Mouse (Mus musculus) heart, embryonic 16.5 days (tissue): Measurements from ENCODE around the gene Tysnd1. TPM values are rescaled to one million over a fixed set of nuclear protein-coding genes. Genes with fewer than 3 reads are reported as not detected.

Source experiments
- ATAC-seq: fragments of 200-750 bp; cut with Nextera tagmentation; replicated peaks from 2 replicates; pipeline ENCODE4 v1.8.0; 2017; ENCODE audit warnings: moderate number of reproducible peaks; ENCODE audit not compliant: insufficient read depth, low FRiP score; ENCODE audit errors: extremely low read depth
- H3K27ac ChIP-seq: fragments of 300-500 bp; sonication (generic); 2 replicates; pipeline ENCODE4 v1.5.1; 2014; ENCODE audit warnings: mild to moderate bottlenecking, low read length, control low read depth, moderate library complexity
- H3K27me3 ChIP-seq: fragments of 300-500 bp; sonication (generic); 2 replicates; pipeline ENCODE4 v1.6.1; 2014; ENCODE audit warnings: low read length, mixed read lengths; ENCODE audit not compliant: control insufficient read depth, insufficient read depth
- H3K36me3 ChIP-seq: fragments of 300-500 bp; sonication (generic); 2 replicates; pipeline ENCODE4 v1.6.1; 2014; ENCODE audit not compliant: control insufficient read depth, insufficient read depth
- H3K4me1 ChIP-seq: fragments of 300-500 bp; sonication (generic); 2 replicates; pipeline ENCODE4 v1.6.1; 2014; ENCODE audit warnings: low read length, mixed read lengths; ENCODE audit not compliant: control insufficient read depth, insufficient read depth
- H3K4me2 ChIP-seq: fragments of 300-500 bp; sonication (generic); 2 replicates; pipeline ENCODE4 v1.6.1; 2014; ENCODE audit warnings: low read depth, mild to moderate bottlenecking, control low read depth, low read length
- H3K4me3 ChIP-seq: fragments of 300-500 bp; sonication (generic); 2 replicates; pipeline ENCODE4 v1.5.1; 2014; ENCODE audit warnings: mild to moderate bottlenecking, control low read depth, low read length
- H3K9ac ChIP-seq: fragments of 300-500 bp; sonication (generic); 2 replicates; pipeline ENCODE4 v1.6.1; 2014; ENCODE audit warnings: low read length, control low read depth
- H3K9me3 ChIP-seq: fragments of 300-500 bp; sonication (generic); replicated peaks from 2 replicates; pipeline ENCODE4 v1.6.1; 2016; ENCODE audit warnings: low read length; ENCODE audit not compliant: control insufficient read depth
- WGBS: fragments of 180-500 bp; shearing (Covaris S2); extraction: QIAGEN DNeasy Blood & Tissue Kit; methylation state at CpG from one replicate; pipeline ENCODE4 v1.1.7; 2014; 5-methylcytosine and 5-hydroxymethylcytosine counted together
- polyA plus RNA-seq: library from polyadenylated mRNA; unstranded; fragments of >200 nt; fragmentation: Nextera tagmentation; extraction: Ambion mirVana; gene quantifications from 2 replicates; pipeline ENCODE4 v1.2.1, GENCODE M21; 2015

Gene Tysnd1
- polyA plus RNA-seq, 1 experiment from 2014 or later = 20.9 TPM

DNA sequence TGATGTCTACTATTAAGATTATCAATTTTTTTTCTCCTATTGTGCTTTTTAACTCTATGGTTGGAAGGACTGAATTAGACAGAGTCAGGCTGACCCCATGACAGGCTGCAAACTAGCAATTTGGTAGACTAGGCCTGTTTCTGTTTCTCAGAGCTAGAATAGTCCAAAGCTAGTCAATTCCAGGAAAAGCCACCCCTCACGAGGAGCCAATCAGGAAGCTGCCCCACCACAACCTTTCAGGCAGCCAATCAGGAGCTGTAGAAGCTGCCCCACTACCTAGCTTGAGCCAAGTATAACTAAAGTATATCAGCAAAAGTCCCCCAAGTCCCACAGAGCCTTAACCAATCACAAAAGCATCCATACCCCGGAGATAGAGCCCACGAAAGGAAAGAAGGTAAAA, 19.4 kb upstream of the Tysnd1 start:
- 72% methylated on average over 3 of the region's 3 CpGs for WGBS
- H3K27me3 ChIP-seq = no peaks in the 10 kb centered on the region
- H3K27ac ChIP-seq = no peak overlapping the region

DNA sequence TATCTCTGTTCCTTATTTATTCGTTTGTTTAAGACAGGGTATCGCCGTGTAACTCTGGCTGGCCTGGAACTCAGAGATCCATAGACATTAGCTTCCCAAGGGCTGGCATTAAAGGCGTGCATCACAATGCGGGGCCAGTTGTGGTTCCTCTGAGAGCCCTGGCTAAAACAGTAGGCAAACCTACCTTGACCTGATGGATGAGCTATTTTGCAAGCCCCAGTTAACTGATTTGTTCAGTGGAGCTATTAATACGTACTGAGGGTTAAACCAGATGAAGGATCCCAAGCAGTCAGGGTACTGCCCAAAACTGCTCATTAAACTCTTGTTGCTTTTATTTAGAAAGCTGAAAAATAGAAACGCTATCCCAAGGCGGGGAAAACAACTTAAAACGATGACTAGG, 15.8 kb upstream of the Tysnd1 start:
- H3K4me2 ChIP-seq = peak overlapping the region; percentile 87
- H3K4me1 ChIP-seq = peaks cover 10% of the 10 kb centered on the region
- 0 out of 2 replicates have a peak, but pooled peaks cover 5% of the 10 kb centered on the region for H3K36me3 ChIP-seq
- H3K9ac ChIP-seq = peak overlapping the region; percentile 83
- H3K27ac ChIP-seq = peak overlapping the region; percentile 90
- peak overlapping the region; percentile 99 for H3K4me3 ChIP-seq
- no peaks in the 10 kb centered on the region for H3K9me3 ChIP-seq
- no peaks in the 10 kb centered on the region for H3K27me3 ChIP-seq
- 0 out of 2 replicates have a peak, but pooled peaks have one; percentile 1 for ATAC-seq
- 33% methylated on average over 9 of the region's 9 CpGs for WGBS

More for the DNA sequence above, 19.4 kb upstream of the Tysnd1 start:
- no peak for ATAC-seq
- Histone ChIP-seq H3K4me1 (peaks cover 3% of the 10 kb centered on the region; the same call in 1 of the 2 replicates), H3K4me2 (no peak overlapping the region), H3K9me3 (no peaks in the 10 kb centered on the region), H3K4me3 (no peak overlapping the region), H3K36me3 (peaks cover 16% of the 10 kb centered on the region), H3K9ac (no peak overlapping the region)

DNA sequence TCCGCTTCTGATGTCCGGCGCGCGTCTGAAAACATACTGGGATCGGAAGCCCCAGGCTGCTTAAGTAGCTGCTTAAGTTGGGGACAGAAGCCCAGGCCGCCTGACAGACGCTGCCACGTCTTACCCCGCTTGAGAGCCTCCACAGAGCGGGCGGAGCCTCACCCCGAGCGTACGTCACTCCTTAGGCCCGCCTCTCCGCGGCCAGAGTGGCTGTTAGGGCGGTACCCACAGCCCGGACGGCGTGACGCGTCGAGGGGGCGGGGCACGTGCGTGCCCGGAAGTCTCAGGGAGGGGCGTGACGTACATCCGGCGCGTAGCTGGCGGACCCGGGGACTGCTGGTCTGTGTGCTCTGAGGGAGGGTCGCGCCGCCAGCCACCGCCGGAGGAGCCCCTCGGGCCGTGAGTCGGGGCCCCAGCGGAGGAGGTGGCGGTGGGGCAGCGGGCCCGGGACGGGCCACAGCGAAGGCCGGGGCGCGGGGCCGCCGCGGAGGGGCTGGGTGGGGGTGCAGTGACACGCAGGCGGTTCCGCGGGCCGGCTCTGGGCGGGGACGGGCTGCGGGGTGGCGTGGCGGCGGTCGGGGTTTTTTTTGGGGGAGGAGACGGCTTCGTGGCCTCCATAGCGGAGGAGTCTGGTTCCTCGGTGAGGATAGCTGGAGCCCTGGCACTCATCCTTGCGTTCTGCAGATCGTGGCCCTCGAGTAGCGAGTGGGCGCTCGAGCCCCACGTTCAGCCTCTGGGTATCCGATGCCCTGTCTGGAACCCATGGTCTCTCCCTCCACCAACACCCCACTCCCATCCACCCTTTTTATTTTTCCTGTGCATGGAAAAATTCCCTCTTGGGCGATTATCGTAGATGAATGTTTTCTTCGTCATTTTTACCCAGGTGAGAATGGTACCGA, 15.1 kb upstream of the Tysnd1 start, which contains the start of gene Sar1a:
Gene Sar1a (plus strand): TSS at position 285 of the 899 bp plus-strand sequence.
- H3K27me3 ChIP-seq = no peaks in the 10 kb centered on the region
- H3K4me2 ChIP-seq = peak within 1 kb of the TSS; percentile 87
- H3K9ac ChIP-seq = peak within 1 kb of the TSS; percentile 98
- peak; percentile 100 for ATAC-seq
- H3K4me1 ChIP-seq = peaks cover 10% of the 10 kb centered on the region
- H3K36me3 ChIP-seq = peaks cover 6% of the 10 kb centered on the region; the same call in 1 of the 2 replicates
- H3K9me3 ChIP-seq = no peaks in the 10 kb centered on the region
- H3K4me3 ChIP-seq = peak within 1 kb of the TSS; percentile 99
- H3K27ac ChIP-seq = peak within 1 kb of the TSS; percentile 90
- WGBS = under 1% methylated on average over 78 of the region's 84 CpGs

DNA sequence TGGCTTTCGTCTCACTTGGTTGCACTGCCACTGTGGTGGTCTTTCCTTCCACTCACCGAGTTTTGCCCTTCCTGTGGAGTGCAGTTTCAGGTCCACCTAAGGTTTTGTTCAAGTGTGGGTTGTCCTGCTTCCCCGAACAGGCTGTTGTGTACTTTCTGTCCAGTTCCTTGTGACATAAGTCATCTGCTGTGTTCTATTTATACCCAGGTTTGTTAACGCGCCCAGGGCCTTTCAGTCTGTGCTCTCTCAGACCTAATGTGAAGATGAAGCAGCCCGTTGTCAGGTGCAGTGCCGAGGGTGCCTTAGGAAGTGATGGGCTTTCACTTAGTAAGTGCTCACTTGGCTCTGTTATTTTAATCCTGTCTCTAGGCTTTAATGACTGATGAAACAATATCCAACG, 5.9 kb upstream of the Tysnd1 start:
- Histone ChIP-seq H3K9ac (no peak overlapping the region), H3K4me2 (no peak overlapping the region), H3K4me3 (no peak overlapping the region), H3K9me3 (no peaks in the 10 kb centered on the region), H3K27me3 (no peaks in the 10 kb centered on the region), H3K27ac (no peak overlapping the region), H3K4me1 (no peaks in the 10 kb centered on the region), H3K36me3 (peaks cover 73% of the 10 kb centered on the region)
- no peak for ATAC-seq
- WGBS = 67% methylated on average over 8 of the region's 8 CpGs

DNA sequence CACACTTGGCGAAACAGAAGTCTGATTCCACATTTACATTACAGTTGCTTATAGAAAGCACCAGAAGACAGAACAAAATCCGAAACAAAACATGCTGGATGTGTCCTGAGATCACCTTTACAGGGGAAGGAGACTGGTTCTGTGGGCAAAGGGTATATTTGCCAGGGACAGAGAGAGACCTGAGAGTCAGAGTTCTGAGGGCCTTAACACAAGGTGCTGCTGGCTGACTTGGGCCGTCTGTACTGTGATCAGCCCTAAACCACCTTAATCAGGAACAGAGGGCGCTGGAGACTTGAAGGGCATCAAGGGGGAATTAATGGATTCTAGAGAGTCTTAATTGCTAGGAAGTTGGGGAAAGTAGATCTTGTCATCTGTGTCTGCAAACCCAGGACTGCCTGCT, 1.8 kb upstream of the Tysnd1 start:
- Histone ChIP-seq H3K36me3 (peaks cover 41% of the 10 kb centered on the region), H3K9ac (no peak overlapping the region), H3K4me3 (no peak overlapping the region), H3K4me1 (peaks cover 10% of the 10 kb centered on the region), H3K9me3 (no peaks in the 10 kb centered on the region), H3K4me2 (no peak overlapping the region), H3K27me3 (no peaks in the 10 kb centered on the region), H3K27ac (no peak overlapping the region)
- ATAC-seq = no peak
- 81% methylated on average over 4 of the region's 4 CpGs for WGBS

DNA sequence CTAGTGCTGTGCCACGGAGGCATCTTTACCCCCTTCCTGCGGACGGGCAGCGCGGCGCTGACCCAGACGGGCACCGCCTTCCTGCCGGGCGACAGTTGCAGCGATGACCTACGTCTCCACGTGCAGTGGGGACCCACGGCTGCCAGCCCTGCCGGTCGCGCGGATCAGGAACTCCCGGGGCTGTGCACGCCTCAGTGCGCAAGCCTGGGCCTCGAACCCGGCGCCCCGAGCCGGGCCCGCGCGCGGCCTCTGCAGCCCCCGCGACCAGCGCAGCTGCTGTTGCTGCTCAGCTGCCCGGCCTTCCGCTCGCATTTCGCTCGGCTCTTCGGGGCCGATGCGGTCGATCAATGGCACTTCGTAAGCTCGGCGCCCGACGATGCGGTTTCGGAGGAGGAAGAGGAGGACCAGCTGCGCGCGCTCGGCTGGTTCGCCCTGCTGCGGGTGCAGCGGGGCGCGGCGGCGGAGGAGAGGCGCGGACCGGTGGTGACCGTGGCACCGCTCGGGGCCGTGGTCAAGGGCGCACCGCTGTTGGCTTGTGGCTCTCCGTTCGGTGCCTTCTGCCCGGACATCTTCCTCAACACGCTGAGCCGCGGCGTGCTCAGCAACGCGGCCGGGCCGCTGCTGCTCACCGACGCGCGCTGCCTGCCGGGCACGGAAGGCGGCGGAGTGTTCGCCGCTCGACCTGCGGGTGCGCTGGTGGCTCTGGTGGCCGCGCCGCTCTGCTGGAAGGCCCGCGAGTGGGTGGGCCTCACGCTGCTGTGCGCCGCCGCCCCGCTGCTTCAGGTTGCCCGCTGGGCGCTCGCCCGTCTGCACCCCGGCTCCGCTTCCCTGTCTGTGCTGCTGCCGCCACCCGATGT, 617 bp downstream of the Tysnd1 start:
- Histone ChIP-seq H3K9me3 (no peaks in the 10 kb centered on the region), H3K27ac (0 out of 2 replicates have a peak overlapping the region, but pooled peaks have one; percentile 31), H3K27me3 (no peaks in the 10 kb centered on the region), H3K36me3 (peaks cover 20% of the 10 kb centered on the region), H3K4me1 (peaks cover 10% of the 10 kb centered on the region), H3K4me2 (peak overlapping the region; percentile 100), H3K9ac (peak overlapping the region; percentile 88), H3K4me3 (peak overlapping the region; percentile 95)
- WGBS = under 1% methylated on average over 103 of the region's 111 CpGs
- no peak; the same call in none of the 2 replicates for ATAC-seq

DNA sequence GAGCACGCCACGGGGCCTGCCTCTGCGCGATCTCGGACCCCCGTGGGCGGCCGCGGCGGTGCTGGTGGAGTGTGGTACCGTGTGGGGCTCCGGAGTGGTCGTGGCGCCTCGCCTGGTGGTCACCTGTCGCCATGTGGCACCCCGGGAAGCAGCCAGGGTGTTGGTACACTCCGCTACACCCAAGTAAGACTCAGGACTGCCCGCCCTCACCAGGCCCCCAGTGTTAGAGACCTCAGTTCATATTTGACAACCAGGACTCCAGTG, 1.2 kb downstream of the Tysnd1 start:
- no peak overlapping the region for H3K27ac ChIP-seq
- no peak for ATAC-seq
- no peaks in the 10 kb centered on the region for H3K9me3 ChIP-seq
- WGBS = 7% methylated on average over 19 of the region's 19 CpGs
- H3K4me1 ChIP-seq = peaks cover 10% of the 10 kb centered on the region
- peaks cover 18% of the 10 kb centered on the region for H3K36me3 ChIP-seq
- H3K9ac ChIP-seq = peak overlapping the region; percentile 88
- peak overlapping the region; percentile 100 for H3K4me2 ChIP-seq
- no peaks in the 10 kb centered on the region for H3K27me3 ChIP-seq
- H3K4me3 ChIP-seq = peak overlapping the region; percentile 95

DNA sequence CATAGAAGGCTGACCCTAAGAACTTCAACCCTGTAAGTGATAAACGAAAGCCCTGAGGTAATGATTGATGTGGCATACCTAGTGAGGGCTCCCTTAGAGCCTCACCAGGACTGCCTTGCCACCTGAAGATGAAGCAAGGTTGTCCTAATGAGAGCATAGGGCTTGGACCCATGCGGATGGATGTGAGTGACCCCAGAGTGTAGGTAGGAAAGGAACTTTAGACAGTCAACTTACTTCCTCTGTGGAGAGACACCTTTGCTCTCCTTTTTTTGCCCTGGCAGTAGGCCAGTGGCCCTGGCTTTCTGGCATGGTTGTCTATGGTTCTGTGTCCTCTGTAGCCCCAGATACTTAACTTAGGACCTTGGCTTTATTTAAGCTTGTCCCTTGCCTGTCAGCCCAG, 1.7 kb downstream of the Tysnd1 start:
- Histone ChIP-seq H3K27me3 (no peaks in the 10 kb centered on the region), H3K9ac (peak overlapping the region; percentile 88; the same call in 1 of the 2 replicates), H3K4me2 (peak overlapping the region; percentile 100), H3K36me3 (peaks cover 14% of the 10 kb centered on the region), H3K4me3 (peak overlapping the region; percentile 95), H3K4me1 (peaks cover 10% of the 10 kb centered on the region), H3K9me3 (no peaks in the 10 kb centered on the region), H3K27ac (no peak overlapping the region)
- no peak for ATAC-seq
- WGBS = 81% methylated on average over 2 of the region's 2 CpGs
